Mouse (Mus musculus): ENCODE data around the gene Mlxip.

- TF ChIP-seq CTCF (IDR thresholded peaks at IDR 0.05; ENCODE audit: borderline replicate concordance, extremely low read depth, insufficient read depth, insufficient read length) (peak; percentile 49; the same call in 1 of the 2 replicates), POLR2A (IDR thresholded peaks at IDR 0.05; ENCODE audit: borderline replicate concordance, extremely low read depth, insufficient read depth, insufficient read length, poor library complexity, severe bottlenecking) (no peak)
Measured at GRCm38 (mm10) chr5:123436780-123437175, 42.2 kb downstream of the Mlxip start.
